ENCODE assay signal across 21 mouse cellular contexts in the genomic region with DNA sequence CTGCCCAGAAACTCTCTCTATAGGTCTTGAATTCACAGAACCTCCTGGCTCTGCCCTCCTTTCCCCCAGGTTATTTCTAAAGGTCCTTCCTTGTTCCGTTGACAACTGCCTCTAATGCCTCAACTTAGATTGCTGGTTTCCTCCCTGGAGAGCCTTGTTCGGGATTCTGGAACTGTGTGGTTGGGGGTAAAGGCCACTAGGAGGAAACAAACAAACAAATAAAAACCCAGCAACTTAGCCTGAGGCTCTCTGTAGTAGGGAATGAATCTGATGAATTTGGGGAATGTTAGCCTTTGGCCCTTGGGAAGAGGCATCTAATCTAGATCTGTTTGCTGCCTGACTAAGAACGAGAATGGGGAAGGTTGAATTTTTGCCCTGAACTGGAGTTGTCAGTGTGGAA. TPM values are rescaled to one million over a fixed set of nuclear protein-coding genes. Genes with fewer than 3 reads are reported as not detected.
"Had no signal": no experiment of that assay in that cellular context is flagged by ENCODE, and none has a peak within 500 bp of the region (broad histone marks: within the 10 kb centered on the region; RNA-seq: fewer than 3 reads in every experiment).

No protein-coding gene starts in this region.

- H3K4me1 ChIP-seq: liver, embryonic 13.5 days; neural tube, embryonic 13.5 days; stomach, embryonic 15.5 days had no signal

- H3K9me3 ChIP-seq: liver, embryonic 13.5 days; midbrain, embryonic 13.5 days; neural tube, embryonic 13.5 days; stomach, embryonic 15.5 days had no signal

- H3K9ac ChIP-seq: liver, embryonic 13.5 days; midbrain, embryonic 13.5 days; neural tube, embryonic 13.5 days; stomach, embryonic 15.5 days had no signal

- DNase-seq: kidney, postnatal 10 days; kidney, postnatal 36 days; layer of hippocampus, postnatal 36 days; liver, embryonic 13.5 days; lung, adult 2 months; lung, postnatal 14 days; lung, postnatal 4 days; retina, postnatal 1 day; right cerebral cortex, postnatal 25 days; spleen, adult 18-20 months; thymus, postnatal 25 days had no signal

- H3K4me3 ChIP-seq: left cerebral cortex, adult 2 months; liver, embryonic 13.5 days; midbrain, embryonic 13.5 days; myocyte; neural tube, embryonic 13.5 days; stomach, embryonic 15.5 days had no signal

- H3K4me2 ChIP-seq: liver, embryonic 13.5 days; midbrain, embryonic 13.5 days; neural tube, embryonic 13.5 days; stomach, embryonic 15.5 days had no signal

- ATAC-seq: midbrain, embryonic 13.5 days; midbrain, embryonic 16.5 days had no signal

- H3K27ac ChIP-seq: left cerebral cortex, adult 2 months; liver, embryonic 13.5 days; midbrain, embryonic 13.5 days; neural tube, embryonic 13.5 days; stomach, embryonic 15.5 days had no signal

- H3K27me3 ChIP-seq: liver, embryonic 13.5 days; midbrain, embryonic 13.5 days; neural tube, embryonic 13.5 days; stomach, embryonic 15.5 days had no signal

- H3K36me3 ChIP-seq: liver, embryonic 13.5 days; midbrain, embryonic 13.5 days; neural tube, embryonic 13.5 days; stomach, embryonic 15.5 days had no signal

RNA-seq across cellular contexts. Expression of gene Frmpd1, which starts 13.6 kb away (rescaled TPM):
- total RNA-seq: liver, adult 2 months; megakaryocyte progenitor cell, adult 5-6 weeks; monocyte, adult 5-6 weeks; neutrophil, adult 5-6 weeks had no signal
- polyA plus RNA-seq: liver, adult 2 months had no signal
